Mouse (Mus musculus): ENCODE results near the gene Gm17175. TPM values are rescaled to one million over a fixed set of nuclear protein-coding genes. Genes with fewer than 3 reads are reported as not detected.

The Gm17175 gene
- polyA plus RNA-seq (2014; fragmentation: Illumina TruSeq; extraction: RNeasy Lipid Tissue Mini Kit (QIAGEN cat#74804); ENCODE audit: low replicate concordance), result not detected

DNA sequence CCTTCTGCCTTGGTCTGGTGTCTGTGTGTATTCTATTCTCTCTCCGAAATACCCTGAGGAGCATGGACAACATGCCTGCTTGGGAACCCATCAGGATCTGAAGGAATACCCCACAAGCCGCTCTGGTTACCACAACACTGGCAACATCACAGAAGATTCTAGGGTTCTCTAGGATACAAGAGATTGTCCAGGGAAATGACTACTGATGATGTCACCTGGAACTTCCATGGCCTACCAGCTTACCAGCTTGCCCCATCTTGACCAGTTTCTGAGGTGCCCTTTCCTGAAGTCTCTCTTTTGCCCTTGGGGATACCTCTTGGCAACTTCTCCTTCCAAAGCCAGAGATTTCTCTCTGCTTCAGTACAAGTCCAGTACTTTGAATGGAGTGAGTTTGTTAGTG, at the start of gene Gm17175:
Gm17175 (minus strand) TSS at position 101 of the 400 bp plus-strand sequence.

DNA sequence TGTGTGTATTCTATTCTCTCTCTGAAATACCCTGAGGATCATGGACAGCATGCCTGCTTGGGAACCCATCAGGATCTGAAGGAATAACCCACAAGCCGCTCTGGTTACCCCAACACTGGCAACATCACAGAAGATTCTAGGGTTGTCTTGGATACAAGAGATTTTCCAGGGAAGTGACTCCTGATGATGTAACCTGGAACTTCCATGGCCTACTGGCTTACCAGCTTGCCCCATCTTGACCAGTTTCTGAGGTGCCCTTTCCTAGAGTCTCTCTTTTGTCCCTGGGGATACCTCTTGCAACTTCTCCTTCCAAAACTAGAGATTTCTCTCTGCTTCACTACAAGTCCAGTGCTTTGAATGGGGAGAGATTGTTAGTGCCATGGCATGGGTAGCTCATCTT, 37.3 kb upstream of the Gm17175 start, which contains the start of gene Gm17078:
Gm17078 (minus strand) TSS at position 101 of the 400 bp plus-strand sequence.

DNA sequence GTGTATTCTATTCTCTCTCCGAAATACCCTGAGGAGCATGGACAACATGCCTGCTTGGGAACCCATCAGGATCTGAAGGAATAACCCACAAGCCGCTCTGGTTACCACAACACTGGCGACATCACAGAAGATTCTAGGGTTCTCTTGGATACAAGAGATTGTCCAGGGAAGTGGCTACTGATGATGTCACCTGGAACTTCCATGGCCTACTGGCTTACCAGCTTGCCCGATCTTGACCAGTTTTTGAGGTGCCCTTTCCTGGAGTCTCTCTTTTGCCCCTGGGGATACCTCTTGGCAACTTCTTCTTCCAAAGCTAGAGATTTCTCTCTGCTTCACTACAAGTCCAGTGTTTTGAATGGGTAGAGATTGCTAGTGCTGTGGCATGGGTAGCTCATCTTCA, 18.2 kb upstream of the Gm17175 start, which contains the start of gene Gm17174:
Gm17174 (minus strand) TSS at position 101 of the 400 bp plus-strand sequence.

DNA sequence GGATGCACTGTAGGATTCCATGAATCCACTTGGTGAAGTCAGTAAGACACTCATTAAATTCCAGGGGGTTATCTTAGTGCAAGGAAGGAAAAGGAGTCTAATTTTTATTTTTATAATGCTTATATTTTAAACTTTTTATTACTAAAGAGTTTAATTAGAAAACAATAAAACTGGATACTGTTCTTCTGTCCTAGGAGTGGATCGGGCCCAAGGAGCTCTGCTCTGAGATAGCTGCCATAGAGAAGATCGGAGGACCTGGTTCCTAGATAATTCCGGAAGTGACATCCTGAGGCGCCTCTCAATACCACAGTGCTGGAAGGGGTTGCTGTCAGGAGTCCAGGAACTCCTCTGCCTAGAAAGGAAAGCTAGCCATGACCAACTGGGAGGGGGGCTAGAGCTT, 21.4 kb downstream of the Gm17175 start, which contains the start of gene Gm5622:
Gm5622 (plus strand) TSS at position 301 of the 400 bp plus-strand sequence.

Other genes starting within 250 kb of the Gm17175 start
- gene Gm7247, start 212.3 kb downstream of the Gm17175 start, polyA plus RNA-seq (2014; fragmentation: Illumina TruSeq; extraction: RNeasy Lipid Tissue Mini Kit (QIAGEN cat#74804); ENCODE audit: low replicate concordance), result not detected
- not detected for gene Vmn2r88, start 163.2 kb downstream of the Gm17175 start, polyA plus RNA-seq (2014; fragmentation: Illumina TruSeq; extraction: RNeasy Lipid Tissue Mini Kit (QIAGEN cat#74804); ENCODE audit: low replicate concordance)
- not detected for gene Vmn2r89, start 122.2 kb downstream of the Gm17175 start, polyA plus RNA-seq (2014; fragmentation: Illumina TruSeq; extraction: RNeasy Lipid Tissue Mini Kit (QIAGEN cat#74804); ENCODE audit: low replicate concordance)
- gene Gm5622, start 21.3 kb downstream of the Gm17175 start, polyA plus RNA-seq (2014; fragmentation: Illumina TruSeq; extraction: RNeasy Lipid Tissue Mini Kit (QIAGEN cat#74804); ENCODE audit: low replicate concordance), result not detected
- not detected for gene Gm17174, start 18.1 kb upstream of the Gm17175 start, polyA plus RNA-seq (2014; fragmentation: Illumina TruSeq; extraction: RNeasy Lipid Tissue Mini Kit (QIAGEN cat#74804); ENCODE audit: low replicate concordance)
- not detected for gene Gm17078, start 37.2 kb upstream of the Gm17175 start, polyA plus RNA-seq (2014; fragmentation: Illumina TruSeq; extraction: RNeasy Lipid Tissue Mini Kit (QIAGEN cat#74804); ENCODE audit: low replicate concordance)
- gene Gm4181, start 61.6 kb upstream of the Gm17175 start, polyA plus RNA-seq (2014; fragmentation: Illumina TruSeq; extraction: RNeasy Lipid Tissue Mini Kit (QIAGEN cat#74804); ENCODE audit: low replicate concordance), result not detected
- gene Gm17079, start 121.4 kb upstream of the Gm17175 start, polyA plus RNA-seq (2014; fragmentation: Illumina TruSeq; extraction: RNeasy Lipid Tissue Mini Kit (QIAGEN cat#74804); ENCODE audit: low replicate concordance), result not detected
- gene Gm5800, start 143.1 kb upstream of the Gm17175 start, polyA plus RNA-seq (2014; fragmentation: Illumina TruSeq; extraction: RNeasy Lipid Tissue Mini Kit (QIAGEN cat#74804); ENCODE audit: low replicate concordance), result not detected
- 125 TPM for gene Ang4, start 199.5 kb upstream of the Gm17175 start, polyA plus RNA-seq (2014; fragmentation: Illumina TruSeq; extraction: RNeasy Lipid Tissue Mini Kit (QIAGEN cat#74804); ENCODE audit: low replicate concordance)
- not detected for gene AY358078, start 226.0 kb upstream of the Gm17175 start, polyA plus RNA-seq (2014; fragmentation: Illumina TruSeq; extraction: RNeasy Lipid Tissue Mini Kit (QIAGEN cat#74804); ENCODE audit: low replicate concordance)

Measured in small intestine, adult 10 weeks (tissue).